Mouse (Mus musculus): ENCODE results near the gene Ffar1. TPM values are rescaled to one million over a fixed set of nuclear protein-coding genes. Genes with fewer than 3 reads are reported as not detected.
"Not testable (repeated sequence)": the region's sequence is repeated elsewhere in the genome, so short reads cannot be mapped to it uniquely, and the experiment has no call there.

The Ffar1 gene
- polyA plus RNA-seq, 1 experiment from 2014 or later: not detected

DNA sequence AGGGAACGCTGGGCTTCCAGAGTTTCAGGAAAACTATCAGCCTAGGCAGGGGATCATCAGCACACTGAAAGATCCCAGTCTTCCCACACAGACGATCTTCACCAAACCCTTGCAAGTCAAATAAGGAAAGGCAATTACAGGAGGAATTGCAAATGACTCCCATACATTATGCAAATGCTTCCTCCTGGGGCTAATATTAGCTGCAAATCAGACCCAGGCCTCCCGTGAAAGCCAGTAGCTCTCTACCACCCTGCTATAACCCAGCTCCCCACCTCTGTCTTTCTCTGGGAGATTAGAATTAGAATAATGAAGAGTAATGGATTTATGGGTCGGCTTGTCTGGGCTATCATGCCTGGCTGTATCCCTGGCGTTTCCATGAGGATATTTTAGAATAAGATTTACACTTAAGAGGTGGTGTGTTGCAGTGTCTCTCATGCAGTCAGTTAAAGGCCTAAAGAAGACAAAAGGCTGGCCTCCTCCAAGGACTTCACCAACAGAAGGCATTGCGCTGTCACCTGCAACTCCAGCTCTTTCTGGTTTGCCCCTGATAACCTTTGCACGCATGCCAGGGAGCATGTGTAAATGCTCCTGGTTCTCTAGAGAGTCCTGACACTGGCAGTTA, 16.6 kb downstream of the Ffar1 start:
- Histone ChIP-seq H3K27ac (ENCODE audit: low read length) (no peak overlapping the region), H3K9ac (replicated peaks; ENCODE audit: low read depth) (no peak overlapping the region), H3K4me1 (ENCODE audit: insufficient read depth, low read depth, low read length) (no peaks in the 10 kb centered on the region), H3K27me3 (replicated peaks; ENCODE audit: insufficient read depth, low read length) (no peaks in the 10 kb centered on the region), H3K4me2 (replicated peaks; ENCODE audit: low read depth, low read length) (no peak overlapping the region), H3K9me3 (ENCODE audit: low read length) (no peaks in the 10 kb centered on the region), H3K4me3 (ENCODE audit: low read depth, low read length) (no peak overlapping the region), H3K36me3 (ENCODE audit: insufficient read depth, low read length) (no peaks in the 10 kb centered on the region)
- DNase-seq (ENCODE audit: low spot score) (no peak), ATAC-seq (no peak)
- no peak for TF ChIP-seq EP300 (IDR thresholded peaks at IDR 0.05)
- TF ChIP-seq CTCF (IDR thresholded peaks at IDR 0.05): no peak
- 35% methylated on average over 7 of the region's 7 CpGs for WGBS

DNA sequence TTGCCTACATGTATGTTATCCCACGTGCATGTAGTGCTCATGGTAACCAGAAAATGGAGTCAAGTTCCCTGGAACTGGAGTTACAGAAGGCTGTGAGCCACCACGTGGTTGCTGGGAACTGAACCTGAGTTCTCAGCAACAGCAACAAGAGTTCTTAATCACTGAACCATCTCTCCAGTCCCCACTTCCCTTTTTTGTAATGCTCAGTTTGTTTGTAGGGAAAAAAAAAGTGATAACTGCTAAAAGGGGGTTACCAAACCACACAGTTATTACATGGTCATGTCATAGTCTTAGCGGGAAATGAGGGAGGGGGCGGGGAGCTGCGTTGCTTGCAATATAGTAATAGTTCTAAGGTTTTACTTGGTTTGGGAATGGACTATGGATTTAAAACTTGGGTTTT, 19.3 kb downstream of the Ffar1 start:
- DNase-seq (ENCODE audit: low spot score) (no peak), ATAC-seq (no peak)
- Histone ChIP-seq H3K4me2 (replicated peaks; ENCODE audit: low read depth, low read length) (no peak overlapping the region), H3K27me3 (replicated peaks; ENCODE audit: insufficient read depth, low read length) (no peaks in the 10 kb centered on the region), H3K36me3 (ENCODE audit: insufficient read depth, low read length) (no peaks in the 10 kb centered on the region), H3K27ac (ENCODE audit: low read length) (no peak overlapping the region), H3K4me3 (ENCODE audit: low read depth, low read length) (no peak overlapping the region), H3K9me3 (ENCODE audit: low read length) (no peaks in the 10 kb centered on the region), H3K4me1 (ENCODE audit: insufficient read depth, low read depth, low read length) (no peaks in the 10 kb centered on the region), H3K9ac (replicated peaks; ENCODE audit: low read depth) (no peak overlapping the region)
- TF ChIP-seq CTCF (IDR thresholded peaks at IDR 0.05) (no peak), EP300 (IDR thresholded peaks at IDR 0.05) (no peak)
- WGBS: 64% methylated on average over 5 of the region's 5 CpGs

DNA sequence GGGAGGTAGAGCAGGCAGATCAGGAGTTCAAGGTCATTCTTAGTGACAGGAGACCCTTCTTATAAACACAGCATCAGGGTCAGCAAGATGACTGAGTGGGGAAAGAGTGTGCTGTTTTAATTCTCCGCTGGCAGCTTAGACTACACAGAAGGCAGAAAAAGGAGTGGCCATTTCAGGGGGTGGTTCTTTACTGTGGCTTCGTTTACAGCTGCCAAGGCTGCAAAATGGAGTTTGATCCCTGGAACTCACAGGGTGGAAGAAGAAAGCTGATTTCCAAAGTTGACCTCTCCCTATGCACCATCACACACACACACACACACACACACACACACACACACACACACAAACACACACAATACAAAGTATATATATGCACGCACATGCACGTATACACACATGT, 20.0 kb downstream of the Ffar1 start:
- Histone ChIP-seq H3K36me3 (ENCODE audit: insufficient read depth, low read length) (no peaks in the 10 kb centered on the region), H3K4me3 (ENCODE audit: low read depth, low read length) (no peak overlapping the region), H3K9me3 (ENCODE audit: low read length) (no peaks in the 10 kb centered on the region), H3K9ac (replicated peaks; ENCODE audit: low read depth) (no peak overlapping the region), H3K27ac (ENCODE audit: low read length) (no peak overlapping the region), H3K4me2 (replicated peaks; ENCODE audit: low read depth, low read length) (no peak overlapping the region), H3K4me1 (ENCODE audit: insufficient read depth, low read depth, low read length) (no peaks in the 10 kb centered on the region), H3K27me3 (replicated peaks; ENCODE audit: insufficient read depth, low read length) (no peaks in the 10 kb centered on the region)
- WGBS: 67% methylated on average over 4 of the region's 4 CpGs
- TF ChIP-seq EP300 (IDR thresholded peaks at IDR 0.05) (no peak), CTCF (IDR thresholded peaks at IDR 0.05) (no peak)
- DNase-seq (ENCODE audit: low spot score) (no peak), ATAC-seq (no peak)

DNA sequence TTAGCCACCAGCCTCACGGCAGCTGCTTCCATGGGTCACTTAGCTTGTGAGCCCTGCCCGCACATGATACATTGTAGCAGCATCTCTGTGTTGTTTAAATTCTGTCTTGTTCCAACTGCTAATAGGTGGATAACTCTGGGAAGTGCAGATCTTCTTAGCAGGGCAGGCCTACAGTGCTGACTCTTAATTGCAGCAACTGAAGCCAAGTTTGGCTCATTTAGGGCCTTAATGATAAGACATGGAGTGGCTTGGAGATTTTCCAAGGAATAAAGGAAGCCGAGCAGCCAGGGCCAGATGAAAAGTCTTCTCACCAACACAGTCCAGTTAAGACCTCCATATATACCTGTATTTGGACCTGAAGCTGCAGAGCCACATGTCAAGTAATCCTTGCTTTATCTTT, 21.1 kb downstream of the Ffar1 start:
- H3K27me3 ChIP-seq (replicated peaks; ENCODE audit: insufficient read depth, low read length): no peaks in the 10 kb centered on the region
- ATAC-seq (no peak), DNase-seq (ENCODE audit: low spot score) (no peak)
- no peak overlapping the region for H3K27ac ChIP-seq (ENCODE audit: low read length)
- no peak overlapping the region for H3K9ac ChIP-seq (replicated peaks; ENCODE audit: low read depth)
- H3K4me2 ChIP-seq (replicated peaks; ENCODE audit: low read depth, low read length): no peak overlapping the region
- WGBS: 46% methylated on average over 3 of the region's 3 CpGs
- no peak for TF ChIP-seq EP300 (IDR thresholded peaks at IDR 0.05)
- no peak for TF ChIP-seq CTCF (IDR thresholded peaks at IDR 0.05)
- no peaks in the 10 kb centered on the region for H3K4me1 ChIP-seq (ENCODE audit: insufficient read depth, low read depth, low read length)
- H3K9me3 ChIP-seq (ENCODE audit: low read length): no peaks in the 10 kb centered on the region
- no peaks in the 10 kb centered on the region for H3K36me3 ChIP-seq (ENCODE audit: insufficient read depth, low read length)
- H3K4me3 ChIP-seq (ENCODE audit: low read depth, low read length): no peak overlapping the region

DNA sequence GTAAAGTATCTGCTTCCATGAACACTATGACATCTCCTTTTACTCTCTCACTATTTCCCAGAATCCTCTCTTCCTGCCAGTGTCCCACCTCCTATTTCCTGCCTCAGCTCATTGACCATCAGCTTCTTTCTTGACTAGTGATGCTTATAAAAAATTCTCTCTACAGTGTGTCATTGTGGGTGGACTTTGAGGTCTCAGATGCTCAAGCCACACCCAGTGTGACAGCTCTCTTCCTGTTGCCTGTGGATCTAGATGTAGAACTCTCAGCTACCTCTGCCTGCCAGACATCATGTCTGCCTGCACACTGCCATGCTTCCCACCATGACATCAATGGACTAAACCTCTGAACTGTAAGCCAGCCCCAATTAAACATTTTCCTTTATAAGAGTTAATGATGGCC, 24.1 kb downstream of the Ffar1 start:
- no peak overlapping the region for H3K27ac ChIP-seq (ENCODE audit: low read length)
- H3K9ac ChIP-seq (replicated peaks; ENCODE audit: low read depth): no peak overlapping the region

DNA sequence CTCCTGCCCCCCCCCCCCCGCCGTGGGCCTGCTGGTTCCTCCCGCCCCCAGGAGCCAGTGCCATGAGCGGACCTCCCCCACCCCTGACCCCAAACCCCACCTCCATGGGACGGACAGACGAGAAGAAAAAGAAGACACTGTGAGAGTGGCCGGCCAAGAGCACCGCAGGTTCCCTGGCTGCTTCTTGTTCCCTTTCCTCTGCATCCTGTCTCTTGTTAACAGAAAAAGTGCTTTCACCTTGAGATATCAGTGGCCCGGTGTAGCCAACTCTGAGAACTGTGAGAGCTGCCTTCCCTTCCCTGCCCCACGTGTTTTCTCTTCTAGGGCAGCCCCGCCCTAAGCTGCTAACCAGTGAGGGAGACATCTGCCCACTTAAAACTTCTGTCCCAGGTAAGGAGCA, 28.7 kb downstream of the Ffar1 start:
- not testable (repeated sequence) for H3K4me1 ChIP-seq (ENCODE audit: insufficient read depth, low read depth, low read length); ATAC-seq; H3K9ac ChIP-seq (replicated peaks; ENCODE audit: low read depth); H3K27me3 ChIP-seq (replicated peaks; ENCODE audit: insufficient read depth, low read length); H3K36me3 ChIP-seq (ENCODE audit: insufficient read depth, low read length); DNase-seq (ENCODE audit: low spot score); H3K9me3 ChIP-seq (ENCODE audit: low read length); H3K4me3 ChIP-seq (ENCODE audit: low read depth, low read length); H3K27ac ChIP-seq (ENCODE audit: low read length); H3K4me2 ChIP-seq (replicated peaks; ENCODE audit: low read depth, low read length)
- 29% methylated on average over 7 of the region's 11 CpGs for WGBS

More for the DNA sequence above, 24.1 kb downstream of the Ffar1 start:
- no peak overlapping the region for H3K4me3 ChIP-seq (ENCODE audit: low read depth, low read length)
- no peaks in the 10 kb centered on the region for H3K27me3 ChIP-seq (replicated peaks; ENCODE audit: insufficient read depth, low read length)
- no peaks in the 10 kb centered on the region for H3K4me1 ChIP-seq (ENCODE audit: insufficient read depth, low read depth, low read length)
- H3K4me2 ChIP-seq (replicated peaks; ENCODE audit: low read depth, low read length): no peak overlapping the region
- no peak for DNase-seq (ENCODE audit: low spot score)
- H3K36me3 ChIP-seq (ENCODE audit: insufficient read depth, low read length): no peaks in the 10 kb centered on the region
- no peak for ATAC-seq
- TF ChIP-seq EP300 (IDR thresholded peaks at IDR 0.05) (no peak), CTCF (IDR thresholded peaks at IDR 0.05) (no peak)
- no peaks in the 10 kb centered on the region for H3K9me3 ChIP-seq (ENCODE audit: low read length)

DNA sequence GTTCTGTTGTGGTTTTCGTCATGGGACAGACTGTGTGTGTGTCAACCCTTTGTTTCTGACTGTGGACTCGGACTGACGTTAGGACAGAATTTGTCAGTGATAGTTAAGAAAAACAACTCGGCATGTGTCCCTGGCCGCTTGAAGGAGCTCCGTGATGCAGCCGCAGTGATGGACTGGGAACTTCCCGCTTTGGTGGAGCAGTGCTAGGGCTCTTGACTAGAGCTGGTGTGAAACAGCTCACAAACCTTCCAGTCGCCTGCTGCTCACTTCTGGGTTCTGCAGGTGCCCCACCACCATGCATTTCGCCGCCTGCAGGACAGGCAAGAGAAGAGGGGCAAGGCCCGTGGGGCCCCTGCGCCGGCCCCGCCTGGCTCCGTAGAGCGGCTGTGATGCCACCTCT, 29.1 kb downstream of the Ffar1 start:
- DNase-seq (ENCODE audit: low spot score): no peak
- Histone ChIP-seq H3K9ac (replicated peaks; ENCODE audit: low read depth) (no peak overlapping the region), H3K9me3 (ENCODE audit: low read length) (no peaks in the 10 kb centered on the region), H3K27me3 (replicated peaks; ENCODE audit: insufficient read depth, low read length) (no peaks in the 10 kb centered on the region), H3K27ac (ENCODE audit: low read length) (no peak overlapping the region), H3K36me3 (ENCODE audit: insufficient read depth, low read length) (no peaks in the 10 kb centered on the region), H3K4me3 (ENCODE audit: low read depth, low read length) (no peak overlapping the region), H3K4me1 (ENCODE audit: insufficient read depth, low read depth, low read length) (no peaks in the 10 kb centered on the region), H3K4me2 (replicated peaks; ENCODE audit: low read depth, low read length) (no peak overlapping the region)
- ATAC-seq: no peak
- no peak for TF ChIP-seq EP300 (IDR thresholded peaks at IDR 0.05)
- no peak for TF ChIP-seq CTCF (IDR thresholded peaks at IDR 0.05)
- 65% methylated on average over 16 of the region's 17 CpGs for WGBS

All from lung, postnatal 0 days (tissue).